Mouse (Mus musculus) erythroblast, adult 5-6 weeks (primary cell): ENCODE measurements around the gene Slc6a9. TPM values are rescaled to one million over a fixed set of nuclear protein-coding genes. Genes with fewer than 3 reads are reported as not detected.
A peak's percentile ranks its signal among the peaks of the same experiment; 100 is the strongest.

Experiments used
- ATAC-seq: replicated peaks from 2 replicates; pipeline ENCODE4 v1.8.0; 2016; ENCODE audit warnings: moderate number of reproducible peaks, mild to moderate bottlenecking, moderate TSS enrichment, inconsistent platforms; ENCODE audit not compliant: poor library complexity, low FRiP score, severe bottlenecking
- total RNA-seq, 2 experiments: library from RNA; stranded (forward) in 1 of 2; stranded (reverse) in 1 of 2; fragments of 150-400 nt in 1 of 2; fragments of 200-764, 138-1000 nt in 1 of 2; gene quantifications; 2 replicates each; pipeline versions ENCODE4 v1.2.3 to v1.2.4; 2015 to 2017; ENCODE audit warnings: low replicate concordance in 2 of 2

The Slc6a9 gene
- total RNA-seq, 2 experiments from 2014 or later = 161 to 274 TPM

GRCm38 (mm10) chr4:117898111-117898510 lies 63.8 kb downstream of the Slc6a9 start:
- no peak for ATAC-seq

GRCm38 (mm10) chr4:117904094-117904493 lies 69.8 kb downstream of the Slc6a9 start:
- no peak; the same call in 1 of the 2 replicates for ATAC-seq

GRCm38 (mm10) chr4:117904761-117905160 lies 70.5 kb downstream of the Slc6a9 start:
- no peak for ATAC-seq

GRCm38 (mm10) chr4:117906196-117906595 lies 71.9 kb downstream of the Slc6a9 start:
- no peak for ATAC-seq

- ATAC-seq = no peak
Observed at GRCm38 (mm10) chr4:117908834-117909453, 74.6 kb downstream of the Slc6a9 start.

GRCm38 (mm10) chr4:117912131-117912561 lies 77.8 kb downstream of the Slc6a9 start:
- ATAC-seq = no peak

GRCm38 (mm10) chr4:117912685-117913273 lies 78.5 kb downstream of the Slc6a9 start:
- no peak for ATAC-seq

GRCm38 (mm10) chr4:117913421-117913820 lies 79.1 kb downstream of the Slc6a9 start:
- no peak for ATAC-seq

GRCm38 (mm10) chr4:117914031-117914430 lies 79.7 kb downstream of the Slc6a9 start:
- peak; percentile 8 for ATAC-seq

- peak; percentile 93 for ATAC-seq
Observed at GRCm38 (mm10) chr4:117914591-117915442, 80.5 kb downstream of the Slc6a9 start, which contains the start of gene Ipo13. Gene Ipo13 (minus strand): TSS chr4:117914999.

GRCm38 (mm10) chr4:117915489-117916105 lies 81.3 kb downstream of the Slc6a9 start:
- ATAC-seq = no peak

GRCm38 (mm10) chr4:117916386-117916785 lies 82.1 kb downstream of the Slc6a9 start:
- ATAC-seq = no peak

- no peak for ATAC-seq
Observed at GRCm38 (mm10) chr4:117917402-117917801, 83.1 kb downstream of the Slc6a9 start.

- ATAC-seq = no peak
Observed at GRCm38 (mm10) chr4:117917847-117918246, 83.5 kb downstream of the Slc6a9 start.

- no peak for ATAC-seq
Observed at GRCm38 (mm10) chr4:117918261-117918660, 84.0 kb downstream of the Slc6a9 start.

GRCm38 (mm10) chr4:117918762-117919161 lies 84.5 kb downstream of the Slc6a9 start:
- ATAC-seq = no peak

- no peak for ATAC-seq
Observed at GRCm38 (mm10) chr4:117921358-117921757, 87.1 kb downstream of the Slc6a9 start.

- no peak for ATAC-seq
Observed at GRCm38 (mm10) chr4:117923450-117923849, 89.1 kb downstream of the Slc6a9 start.
